Mouse (Mus musculus) intestine, postnatal 0 days (tissue): ENCODE results near the gene Lsm10. TPM values are rescaled to one million over a fixed set of nuclear protein-coding genes. Genes with fewer than 3 reads are reported as not detected.

ENCODE experiments used
- ATAC-seq: fragments of 200-750 bp; cut with Nextera tagmentation; 2 replicates; pipeline ENCODE4 v1.8.0; 2017; ENCODE audit warnings: mild to moderate bottlenecking, moderate TSS enrichment, moderate library complexity
- H3K27ac ChIP-seq: fragments of 300-500 bp; sonication (generic); 2 replicates; pipeline ENCODE4 v1.5.1; 2014; ENCODE audit warnings: mild to moderate bottlenecking, low read depth, low read length, moderate library complexity
- H3K27me3 ChIP-seq: fragments of 300-500 bp; sonication (generic); replicated peaks from 2 replicates; pipeline ENCODE4 v1.6.1; 2014; ENCODE audit warnings: low read length, mixed read lengths; ENCODE audit not compliant: control insufficient read depth, insufficient read depth
- H3K36me3 ChIP-seq: fragments of 300-500 bp; sonication (generic); 2 replicates; pipeline ENCODE4 v1.6.1; 2014; ENCODE audit warnings: mild to moderate bottlenecking, moderate library complexity; ENCODE audit not compliant: control insufficient read depth, insufficient read depth
- H3K4me1 ChIP-seq: fragments of 300-500 bp; sonication (generic); replicated peaks from 2 replicates; pipeline ENCODE4 v1.6.1; 2014; ENCODE audit warnings: antibody characterized with exemption, low read length, mixed read lengths; ENCODE audit not compliant: control insufficient read depth, insufficient read depth
- H3K4me2 ChIP-seq: fragments of 300-500 bp; sonication (generic); replicated peaks from 2 replicates; pipeline ENCODE4 v1.6.1; 2014; ENCODE audit warnings: low read depth, mild to moderate bottlenecking, moderate library complexity
- H3K4me3 ChIP-seq: fragments of 300-500 bp; sonication (generic); 2 replicates; pipeline ENCODE4 v1.5.1; 2014; ENCODE audit warnings: low read depth, low read length
- H3K9ac ChIP-seq: fragments of 300-500 bp; sonication (generic); 2 replicates; pipeline ENCODE4 v1.6.1; 2014; ENCODE audit warnings: mild to moderate bottlenecking, low read depth, low read length
- H3K9me3 ChIP-seq: fragments of 300-500 bp; sonication (generic); 2 replicates; pipeline ENCODE4 v1.6.1; 2016; ENCODE audit warnings: mixed run types; ENCODE audit not compliant: control insufficient read depth
- CTCF ChIP-seq: sonication (generic); IDR thresholded peaks from 2 replicates; pipeline ENCODE4 v1.5.1; 2016; ENCODE audit warnings: low read depth, mild to moderate bottlenecking, control low read depth, antibody characterized with exemption, moderate library complexity
- WGBS: fragments of 180-500 bp; shearing (Covaris S2); extraction: QIAGEN DNeasy Blood & Tissue Kit; methylation state at CpG from one replicate; pipeline ENCODE4 v1.1.7; 2014; 5-methylcytosine and 5-hydroxymethylcytosine counted together
- polyA plus RNA-seq: library from polyadenylated mRNA; unstranded; fragments of >200 nt; fragmentation: Nextera tagmentation; extraction: Ambion mirVana; gene quantifications from 2 replicates; pipeline ENCODE4 v1.2.1, GENCODE M21; 2015

Lsm10 gene
- polyA plus RNA-seq, 1 experiment from 2014 or later = 49.0 TPM

- H3K27ac ChIP-seq = no peak overlapping the region
- H3K27me3 ChIP-seq = no peaks in the 10 kb centered on the region
- TF ChIP-seq CTCF = no peak
- H3K9me3 ChIP-seq = 0 out of 2 replicates have a peak, but pooled peaks cover 2% of the 10 kb centered on the region
- H3K4me2 ChIP-seq = no peak overlapping the region
- WGBS = 72% methylated on average over 4 of the region's 4 CpGs
- no peak overlapping the region for H3K4me3 ChIP-seq
- H3K4me1 ChIP-seq = no peaks in the 10 kb centered on the region
- no peaks in the 10 kb centered on the region for H3K36me3 ChIP-seq
- ATAC-seq = no peak
- no peak overlapping the region for H3K9ac ChIP-seq
Observed at GRCm38 (mm10) chr4:126079266-126079665, 17.2 kb upstream of the Lsm10 start.

GRCm38 (mm10) chr4:126081601-126082000 lies 14.8 kb upstream of the Lsm10 start:
- WGBS = 88% methylated on average over 1 of the region's 1 CpGs
- Histone ChIP-seq H3K9me3 (0 out of 2 replicates have a peak, but pooled peaks cover 2% of the 10 kb centered on the region), H3K9ac (no peak overlapping the region), H3K27me3 (no peaks in the 10 kb centered on the region), H3K4me3 (no peak overlapping the region), H3K4me2 (no peak overlapping the region), H3K36me3 (no peaks in the 10 kb centered on the region), H3K27ac (no peak overlapping the region), H3K4me1 (no peaks in the 10 kb centered on the region)
- ATAC-seq = no peak
- TF ChIP-seq CTCF = no peak

- no peak overlapping the region for H3K4me2 ChIP-seq
- H3K27ac ChIP-seq = no peak overlapping the region
- no peak for ATAC-seq
- no peak for TF ChIP-seq CTCF
- no peak overlapping the region for H3K4me3 ChIP-seq
- 74% methylated on average over 9 of the region's 9 CpGs for WGBS
- no peaks in the 10 kb centered on the region for H3K36me3 ChIP-seq
- H3K27me3 ChIP-seq = no peaks in the 10 kb centered on the region
- H3K9me3 ChIP-seq = 0 out of 2 replicates have a peak, but pooled peaks cover 2% of the 10 kb centered on the region
- H3K9ac ChIP-seq = no peak overlapping the region
- H3K4me1 ChIP-seq = no peaks in the 10 kb centered on the region
Observed at GRCm38 (mm10) chr4:126083021-126083420, 13.4 kb upstream of the Lsm10 start.

GRCm38 (mm10) chr4:126084382-126084781 lies 12.0 kb upstream of the Lsm10 start:
- Histone ChIP-seq H3K4me2 (no peak overlapping the region), H3K9me3 (0 out of 2 replicates have a peak, but pooled peaks cover 2% of the 10 kb centered on the region), H3K9ac (no peak overlapping the region), H3K4me3 (no peak overlapping the region), H3K36me3 (no peaks in the 10 kb centered on the region), H3K27me3 (no peaks in the 10 kb centered on the region), H3K27ac (no peak overlapping the region), H3K4me1 (no peaks in the 10 kb centered on the region)
- WGBS = 61% methylated on average over 8 of the region's 8 CpGs
- no peak for ATAC-seq
- no peak for TF ChIP-seq CTCF

- ATAC-seq = peak; percentile 68; the same call in 1 of the 2 replicates
- Histone ChIP-seq H3K9ac (no peak overlapping the region), H3K4me3 (no peak overlapping the region), H3K27me3 (no peaks in the 10 kb centered on the region), H3K9me3 (0 out of 2 replicates have a peak, but pooled peaks cover 2% of the 10 kb centered on the region), H3K4me1 (no peaks in the 10 kb centered on the region), H3K27ac (no peak overlapping the region), H3K4me2 (no peak overlapping the region), H3K36me3 (no peaks in the 10 kb centered on the region)
- TF ChIP-seq CTCF = peak; percentile 97
- WGBS = 29% methylated on average over 7 of the region's 7 CpGs
Observed at GRCm38 (mm10) chr4:126085996-126086576, 10.3 kb upstream of the Lsm10 start.

- WGBS = 60% methylated on average over 7 of the region's 7 CpGs
- H3K9me3 ChIP-seq = no peaks in the 10 kb centered on the region
- no peaks in the 10 kb centered on the region for H3K4me1 ChIP-seq
- H3K27me3 ChIP-seq = no peaks in the 10 kb centered on the region
- no peak overlapping the region for H3K9ac ChIP-seq
- H3K36me3 ChIP-seq = no peaks in the 10 kb centered on the region
- ATAC-seq = peak; percentile 29; the same call in 1 of the 2 replicates
- no peak for TF ChIP-seq CTCF
- H3K27ac ChIP-seq = no peak overlapping the region
- no peak overlapping the region for H3K4me2 ChIP-seq
- no peak overlapping the region for H3K4me3 ChIP-seq
Observed at GRCm38 (mm10) chr4:126090101-126090847, 6.1 kb upstream of the Lsm10 start.
